Mouse (Mus musculus): ENCODE measurements around the gene Lamb3. TPM values are rescaled to one million over a fixed set of nuclear protein-coding genes. Genes with fewer than 3 reads are reported as not detected.

Gene Lamb3
- polyA plus RNA-seq, 1 experiment from 2014 or later: 0.17 TPM

DNA sequence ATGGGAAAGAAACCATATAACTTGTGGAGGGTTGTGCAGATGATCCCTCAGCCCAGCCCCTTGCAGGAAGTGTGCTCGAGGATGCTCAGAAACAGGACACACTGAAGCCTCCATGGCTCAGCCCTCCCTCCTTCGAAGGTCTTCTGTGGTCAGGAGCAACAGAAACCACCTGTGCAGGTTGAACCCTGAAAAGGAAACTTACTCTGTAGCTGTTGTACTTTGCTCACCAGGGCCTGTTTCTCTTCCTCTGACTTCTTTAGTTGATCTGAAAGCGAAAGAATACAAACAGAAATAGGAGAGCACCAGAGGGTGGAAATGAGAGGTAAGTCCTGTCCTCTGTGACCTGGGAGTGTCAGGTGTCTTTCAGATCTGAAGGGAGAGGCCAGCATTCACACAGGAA lies 26.4 kb upstream of the Lamb3 start:
- no peak for ATAC-seq
- ChIA-PET CTCF (no interaction called here), POLR2A (no interaction called here)
- in situ Hi-C loops (cut with MboI; ENCODE audit: low pct_unique_long_range_greater_than_20kb): no loop called here
- H3K27me3 ChIP-seq: no peaks in the 10 kb centered on the region
- TF ChIP-seq CTCF (IDR thresholded peaks at IDR 0.05): no peak
- DNase-seq (ENCODE audit: low read depth, low spot score): no peak

DNA sequence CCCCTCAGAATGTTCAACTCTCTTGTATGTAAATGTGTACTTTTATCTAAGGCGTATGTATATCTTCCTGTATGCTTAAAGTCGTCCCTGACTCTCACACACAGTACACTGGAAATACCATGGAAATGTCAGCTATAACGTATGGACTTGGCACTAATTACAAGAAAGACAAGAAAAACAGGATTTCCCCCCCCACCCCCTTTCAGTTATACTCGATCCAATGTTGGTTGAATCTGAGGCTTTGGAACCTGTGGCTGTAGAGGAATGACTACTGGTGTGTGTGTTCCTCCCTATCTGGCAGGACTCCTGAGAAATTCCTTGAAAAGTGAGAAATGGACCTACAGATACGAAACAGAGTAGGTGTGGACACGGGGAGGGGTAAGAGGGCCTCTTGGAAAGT lies 19.2 kb upstream of the Lamb3 start:
- in situ Hi-C loops (cut with MboI; ENCODE audit: low pct_unique_long_range_greater_than_20kb): no loop called here
- DNase-seq (ENCODE audit: low read depth, low spot score): no peak
- ChIA-PET POLR2A (no interaction called here), CTCF (no interaction called here)
- no peak for ATAC-seq
- TF ChIP-seq CTCF (IDR thresholded peaks at IDR 0.05): no peak
- H3K27me3 ChIP-seq: no peaks in the 10 kb centered on the region

DNA sequence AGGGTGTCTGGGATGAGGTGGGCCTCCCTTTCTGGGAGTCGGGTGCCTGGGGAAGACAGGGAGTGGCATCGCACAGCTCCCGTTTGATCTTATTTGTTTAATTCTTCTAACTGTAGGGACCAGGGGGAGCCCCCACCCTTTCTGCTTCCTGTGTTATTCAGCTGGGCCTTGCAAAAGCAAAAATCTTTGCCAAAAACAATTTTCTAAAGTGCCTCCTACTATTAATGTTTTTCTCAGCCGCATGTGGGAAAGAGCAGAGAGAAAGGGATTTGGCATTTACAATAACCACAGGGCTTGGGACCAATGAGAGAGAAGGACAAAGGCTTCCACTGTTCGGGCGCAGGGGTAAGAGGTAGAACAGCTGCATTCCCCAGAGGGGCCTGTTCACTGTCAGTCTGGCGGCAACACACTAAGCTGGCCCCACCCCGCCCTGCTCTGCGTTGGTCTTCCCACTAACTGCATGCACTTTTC lies 18.3 kb upstream of the Lamb3 start:
- DNase-seq (ENCODE audit: low read depth, low spot score): no peak
- no peaks in the 10 kb centered on the region for H3K27me3 ChIP-seq
- peak; percentile 70 for ATAC-seq
- in situ Hi-C loops (cut with MboI; ENCODE audit: low pct_unique_long_range_greater_than_20kb): no loop called here
- CTCF ChIA-PET: interaction anchor here (0.7 to 1.4 kb wide), 2 partner anchors 18 to 27 kb away, joined by 3 to 4 read pairs; partner anchors contain the start of gene Lamb3
- no peak for TF ChIP-seq CTCF (IDR thresholded peaks at IDR 0.05)
- POLR2A ChIA-PET: interaction anchor here (0.5 to 0.8 kb wide), 2 partner anchors 14 to 646 kb away, joined by 3 to 6 read pairs; no protein-coding TSS in a partner anchor

DNA sequence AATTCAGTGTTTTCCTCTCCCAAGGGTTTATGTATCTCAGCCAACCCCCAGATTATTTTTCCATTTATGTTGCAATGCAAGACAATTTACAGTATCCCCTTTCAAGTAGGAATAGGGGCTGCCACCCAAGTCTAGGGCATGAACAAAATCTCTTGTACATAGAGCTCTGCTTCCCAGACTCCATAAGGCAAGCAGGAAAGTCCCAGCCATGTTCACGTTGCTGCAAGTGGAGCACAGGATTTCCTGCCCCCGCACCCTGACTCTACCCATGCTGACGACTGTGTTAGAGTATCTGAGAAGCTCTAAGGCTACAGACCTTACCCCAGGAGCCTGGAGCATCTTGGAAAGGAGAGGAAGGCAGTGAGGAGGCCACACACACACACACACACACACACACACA lies 17.7 kb upstream of the Lamb3 start:
- DNase-seq (ENCODE audit: low read depth, low spot score) (no peak), ATAC-seq (peak; percentile 6)
- no peak for TF ChIP-seq CTCF (IDR thresholded peaks at IDR 0.05)
- no peaks in the 10 kb centered on the region for H3K27me3 ChIP-seq
- in situ Hi-C loops (cut with MboI; ENCODE audit: low pct_unique_long_range_greater_than_20kb): no loop called here
- CTCF ChIA-PET: interaction anchor here (1.4 kb wide), 2 partner anchors 17 to 25 kb away, joined by 3 to 4 read pairs; partner anchors contain the start of gene Lamb3
- POLR2A ChIA-PET: interaction anchor here (0.5 to 0.8 kb wide), 2 partner anchors 14 to 645 kb away, joined by 3 to 6 read pairs; no protein-coding TSS in a partner anchor

DNA sequence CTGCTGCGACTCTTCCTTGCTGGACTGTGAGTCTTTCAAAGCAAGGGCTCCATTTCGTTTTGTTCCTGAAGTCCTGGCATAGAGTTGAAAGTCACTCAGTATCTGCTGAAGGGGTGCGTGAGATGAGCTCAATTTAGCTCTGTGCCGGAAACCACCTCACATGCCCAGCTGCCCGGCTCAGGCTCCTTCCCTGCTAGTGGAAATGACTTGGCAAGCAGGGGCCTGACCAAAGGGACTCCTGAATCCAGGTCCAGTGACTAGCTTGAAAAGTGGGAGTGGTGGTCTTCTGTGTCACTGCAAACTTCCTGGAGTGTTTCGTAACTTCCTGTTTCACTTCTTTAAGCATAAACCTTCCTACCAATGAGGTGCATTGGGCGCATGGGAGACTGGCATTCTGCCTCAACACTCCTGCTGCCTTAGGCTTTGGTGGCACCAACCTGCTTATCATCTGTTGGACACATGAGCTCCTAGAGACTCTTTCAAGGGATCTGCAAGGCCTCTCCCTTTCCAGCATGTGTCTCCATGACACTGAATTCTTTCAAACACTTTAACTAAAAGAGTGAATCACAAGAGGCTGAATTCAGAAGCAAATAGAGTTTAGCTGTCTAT lies 15.7 kb upstream of the Lamb3 start:
- in situ Hi-C loops (cut with MboI; ENCODE audit: low pct_unique_long_range_greater_than_20kb): no loop called here
- ChIA-PET POLR2A (no interaction called here), CTCF (interaction anchor here (0.8 to 1.4 kb wide), 3 partner anchors 9 to 62 kb away, joined by 3 to 5 read pairs (median 3); partner anchors contain the start of genes Diexf and Traf3ip3)
- DNase-seq (ENCODE audit: low read depth, low spot score): no peak
- no peak for ATAC-seq
- no peaks in the 10 kb centered on the region for H3K27me3 ChIP-seq
- no peak for TF ChIP-seq CTCF (IDR thresholded peaks at IDR 0.05)

DNA sequence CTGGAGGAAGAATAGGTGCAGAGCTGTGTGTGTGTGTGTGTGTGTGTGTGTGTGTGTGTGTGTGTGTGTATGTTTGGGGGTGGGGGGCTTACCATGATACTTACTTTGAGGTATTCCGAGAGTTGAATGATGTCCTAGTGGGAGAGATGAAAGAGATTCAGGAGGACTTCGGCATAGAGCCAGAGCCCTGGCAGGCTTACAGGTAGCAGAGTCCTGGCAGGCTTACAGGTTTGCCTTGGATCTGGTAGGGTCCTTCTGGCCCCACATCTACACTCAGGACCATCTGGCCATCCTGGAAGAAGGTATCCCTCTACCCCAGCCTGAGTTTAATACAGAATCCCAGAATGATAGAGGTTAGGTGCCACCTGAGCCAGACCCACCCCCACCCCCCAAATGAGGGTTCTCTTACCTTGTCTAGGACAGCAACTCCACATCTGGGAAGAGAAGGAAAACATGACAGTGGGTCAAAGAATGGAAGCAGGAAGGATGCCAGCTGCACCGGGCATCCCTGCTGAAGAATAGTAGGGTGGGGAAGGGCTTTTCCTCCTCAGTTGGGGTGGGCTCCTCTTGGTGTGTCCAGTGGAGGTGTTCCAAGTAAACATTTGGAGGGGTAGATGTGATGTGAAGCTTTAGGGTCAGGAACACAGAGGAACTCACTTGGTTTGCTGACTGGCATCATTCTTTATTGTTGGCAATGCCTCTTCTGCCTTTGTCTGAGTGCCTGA lies 12.9 kb upstream of the Lamb3 start:
- DNase-seq (ENCODE audit: low read depth, low spot score): no peak
- POLR2A ChIA-PET: interaction anchor here (0.7 kb wide), 1 partner anchor 1938 kb away, joined by 5 read pairs; no protein-coding TSS in a partner anchor
- CTCF ChIA-PET: interaction anchor here (0.7 kb wide), 1 partner anchor 74 kb away, joined by 3 read pairs; no protein-coding TSS in a partner anchor
- no peaks in the 10 kb centered on the region for H3K27me3 ChIP-seq
- in situ Hi-C loops (cut with MboI; ENCODE audit: low pct_unique_long_range_greater_than_20kb): no loop called here
- ATAC-seq: no peak
- TF ChIP-seq CTCF (IDR thresholded peaks at IDR 0.05): no peak

DNA sequence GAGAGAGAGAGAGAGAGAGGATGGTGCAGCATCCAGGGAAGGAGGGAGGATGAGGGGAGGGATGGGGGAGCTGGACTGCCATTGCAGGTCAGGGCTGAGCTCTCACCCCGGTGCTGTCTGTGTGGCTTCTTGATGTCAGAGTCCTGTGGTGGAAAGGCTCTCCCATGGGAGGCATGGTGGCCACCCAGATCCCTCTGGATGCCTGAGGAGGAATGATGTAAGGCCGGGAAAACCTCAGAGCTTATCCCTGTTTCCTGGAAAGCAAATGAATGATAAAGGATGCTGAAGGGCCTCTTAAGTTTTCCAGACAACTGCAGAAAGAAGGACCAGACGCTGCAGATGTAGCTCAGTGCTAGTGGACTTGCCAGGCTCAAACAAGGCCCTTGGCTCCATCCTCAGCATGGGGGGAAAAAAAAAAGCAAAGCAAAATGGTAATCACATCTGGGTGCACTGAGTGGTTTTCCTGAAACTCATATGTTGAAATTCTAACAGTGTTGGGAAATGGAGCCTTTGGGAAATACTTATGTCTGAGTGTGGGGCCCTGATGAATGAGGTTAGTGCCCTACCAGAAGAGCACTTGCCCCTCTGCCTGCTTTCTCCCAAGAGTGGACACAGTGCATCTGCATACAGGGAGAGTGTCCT lies 12.2 kb upstream of the Lamb3 start:
- TF ChIP-seq CTCF (IDR thresholded peaks at IDR 0.05): no peak
- in situ Hi-C loops (cut with MboI; ENCODE audit: low pct_unique_long_range_greater_than_20kb): no loop called here
- POLR2A ChIA-PET: interaction anchor here (0.7 kb wide), 1 partner anchor 1938 kb away, joined by 5 read pairs; no protein-coding TSS in a partner anchor
- ATAC-seq (no peak), DNase-seq (ENCODE audit: low read depth, low spot score) (no peak)
- H3K27me3 ChIP-seq: no peaks in the 10 kb centered on the region
- CTCF ChIA-PET: interaction anchor here (0.7 kb wide), 1 partner anchor 75 kb away, joined by 3 read pairs; no protein-coding TSS in a partner anchor

DNA sequence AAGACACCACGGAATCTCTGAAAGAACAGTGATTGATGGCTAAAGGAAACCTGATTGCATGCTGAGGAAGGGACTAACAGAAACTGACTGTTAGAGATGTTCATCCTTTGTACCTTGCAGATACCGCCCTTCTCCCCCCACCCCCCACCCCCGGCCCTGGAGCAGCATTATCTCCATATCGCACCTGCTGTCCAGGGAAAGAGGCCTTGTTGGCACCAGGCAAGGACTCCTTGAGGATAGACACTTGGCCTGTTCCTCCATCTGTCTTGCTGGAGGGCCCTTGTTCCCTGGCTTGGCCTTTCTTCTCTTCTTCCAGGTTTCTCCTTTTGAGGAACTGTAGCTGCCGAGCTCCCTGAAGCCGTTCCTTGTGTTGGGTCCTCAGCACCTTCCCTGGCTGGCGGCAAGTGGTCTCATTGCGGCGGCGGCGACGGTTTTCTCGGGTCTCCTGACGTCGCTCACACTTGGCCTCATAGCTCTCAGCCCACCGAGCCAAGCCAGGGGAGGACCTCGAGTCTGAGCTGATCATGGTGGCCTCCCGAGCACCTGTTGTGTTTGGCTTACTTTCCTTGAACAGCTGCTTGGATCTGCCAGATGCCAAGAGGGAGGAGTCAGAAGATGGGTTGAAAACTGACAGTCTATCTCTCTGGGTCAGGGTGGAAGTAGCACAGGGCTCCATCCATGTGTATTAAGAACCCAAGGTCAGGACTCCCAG lies 9.8 kb upstream of the Lamb3 start:
- H3K27me3 ChIP-seq: no peaks in the 10 kb centered on the region
- no peak for DNase-seq (ENCODE audit: low read depth, low spot score)
- TF ChIP-seq CTCF (IDR thresholded peaks at IDR 0.05): no peak
- CTCF ChIA-PET: no interaction called here
- in situ Hi-C loops (cut with MboI; ENCODE audit: low pct_unique_long_range_greater_than_20kb): no loop called here
- POLR2A ChIA-PET: no interaction called here
- no peak for ATAC-seq

DNA sequence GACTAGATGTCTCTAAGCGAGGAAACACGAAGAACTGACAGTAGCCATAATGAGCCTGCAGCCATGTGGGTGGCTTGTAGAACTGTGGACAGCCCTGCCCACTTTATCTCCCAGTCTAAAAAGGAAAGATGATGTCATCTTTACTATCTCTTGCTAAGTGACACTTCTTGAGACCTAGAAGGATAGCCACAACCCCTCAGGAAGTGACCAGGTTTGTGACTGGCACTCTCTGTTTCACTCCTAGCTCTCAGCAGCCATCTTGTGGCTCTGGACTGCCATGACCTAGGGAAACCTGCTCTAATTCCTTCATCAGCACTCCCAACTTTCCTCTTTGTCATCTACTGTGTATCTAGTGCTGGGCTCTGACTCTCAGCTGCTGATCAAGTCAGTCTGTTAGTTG lies 9.2 kb upstream of the Lamb3 start:
- in situ Hi-C loops (cut with MboI; ENCODE audit: low pct_unique_long_range_greater_than_20kb): no loop called here
- ChIA-PET CTCF (no interaction called here), POLR2A (no interaction called here)
- peak; percentile 57 for TF ChIP-seq CTCF (IDR thresholded peaks at IDR 0.05)
- no peak for ATAC-seq
- DNase-seq (ENCODE audit: low read depth, low spot score): no peak
- H3K27me3 ChIP-seq: no peaks in the 10 kb centered on the region

Measured in Patski (cell line).